Mouse (Mus musculus): Measurements from ENCODE around the gene Il13ra1.

Il13ra1 gene

DNA sequence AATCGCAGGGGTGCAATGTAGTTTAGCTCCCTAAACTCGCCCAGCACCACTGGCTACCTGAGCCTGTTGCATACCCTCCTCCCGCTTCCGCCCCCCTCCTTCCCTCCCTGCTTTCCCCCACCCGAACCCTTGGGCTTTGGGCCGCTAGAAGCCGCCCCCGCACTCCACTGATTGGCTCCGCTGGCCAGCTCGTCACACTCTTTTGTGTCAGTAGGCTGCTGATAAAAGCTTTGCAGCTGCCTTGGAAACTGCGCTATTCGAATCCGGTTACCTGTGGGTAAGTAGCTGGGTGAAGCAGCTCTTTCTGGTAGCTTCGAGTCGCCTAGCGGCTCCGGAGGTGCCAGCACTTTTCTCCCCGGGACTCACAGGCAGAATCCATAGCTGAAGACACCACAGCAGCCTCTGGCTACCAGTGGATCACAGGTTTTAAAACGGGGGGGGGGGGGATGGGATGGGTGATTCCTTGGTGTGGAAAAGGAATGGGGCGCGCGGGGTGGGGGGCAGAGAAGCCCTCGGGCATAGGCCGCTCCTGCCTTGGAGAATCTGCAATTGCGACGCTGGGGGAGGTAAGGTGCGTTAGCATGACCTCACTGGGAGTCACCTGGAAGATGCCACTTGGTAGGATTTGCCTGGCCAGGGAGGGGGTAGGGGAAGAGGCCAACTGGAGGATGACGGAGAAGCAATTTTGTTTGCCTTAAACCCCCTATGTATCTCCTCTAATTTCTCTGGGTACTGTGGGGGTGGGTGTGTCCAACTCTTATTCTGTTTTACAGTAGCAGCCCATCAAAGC lies 84.0 kb downstream of the Il13ra1 start, which contains the start of gene Zcchc12:
Zcchc12 (plus strand) TSS at position 169 of the 790 bp plus-strand sequence.
- peak; percentile 66 for DNase-seq (ENCODE audit: low read depth, low spot score)

DNA sequence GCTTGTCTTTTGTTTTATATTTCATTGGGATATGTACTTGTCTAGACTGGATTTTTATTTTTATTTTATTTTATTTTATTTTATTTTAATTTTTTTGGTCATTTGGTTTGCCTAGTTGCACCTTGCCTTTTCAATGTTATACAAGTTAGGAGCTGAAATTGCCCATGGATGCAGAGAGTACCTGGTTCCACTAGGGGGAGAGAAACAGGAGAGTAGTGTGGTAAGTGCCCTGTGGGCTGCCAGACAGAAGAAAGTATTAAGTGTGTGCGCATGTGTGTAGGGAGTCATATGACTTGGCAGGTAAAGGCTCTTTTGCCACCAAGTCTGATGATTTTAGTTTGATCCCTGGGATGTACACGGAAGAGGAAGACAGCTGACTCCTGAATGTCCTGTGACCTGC lies 97.6 kb downstream of the Il13ra1 start:
- peak; percentile 39 for DNase-seq (ENCODE audit: low read depth, low spot score)

DNA sequence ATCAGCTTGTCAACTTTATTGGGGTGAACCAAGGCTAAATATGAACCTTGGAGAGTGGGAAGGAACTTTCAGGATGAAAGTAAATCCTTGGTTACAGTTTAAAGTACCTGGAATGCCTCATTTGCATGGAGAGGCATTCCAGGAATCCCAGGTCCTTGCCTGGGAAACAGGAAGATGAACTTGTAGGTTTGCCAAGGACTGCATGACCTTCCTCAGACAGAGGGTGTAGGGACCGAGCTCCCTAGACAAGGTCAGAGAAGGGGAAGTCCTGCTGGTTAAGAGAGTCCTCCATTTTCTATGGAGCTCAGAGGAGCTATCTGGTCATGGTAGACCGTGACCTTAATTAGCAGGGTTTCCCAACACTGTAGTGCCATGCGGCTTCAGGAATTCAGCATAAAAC lies 99.3 kb downstream of the Il13ra1 start:
- DNase-seq (ENCODE audit: low read depth, low spot score) = peak; percentile 30

Data from R1 (cell line).